Mouse (Mus musculus) heart, postnatal 36 days (tissue): ENCODE results near the gene Zfp1. TPM values are rescaled to one million over a fixed set of nuclear protein-coding genes. Genes with fewer than 3 reads are reported as not detected.

Source experiments
- DNase-seq, 2 experiments: peaks; one replicate each; pipeline ENCODE4 v3.0.0; 2021 to 2022
- intact Hi-C: fragments of 180-260 bp; cut with DNase I; formaldehyde crosslinking; loops from one replicate; pipeline ENCODE4 v1.15.1; 2025
- total RNA-seq, 2 experiments: library from RNA; stranded (reverse); gene quantifications; 2 replicates each; pipeline ENCODE4 v1.2.3; 2021

Zfp1 gene
- total RNA-seq, 2 experiments from 2014 or later: 8.1 to 8.4 TPM

GRCm38 (mm10) chr8:111657312-111657854, 14.2 kb downstream of the Zfp1 start:
- DNase-seq: no peak
- intact Hi-C loops: no loop called here

- DNase-seq: peak in 1 of 2 experiments; percentile 31
Measured at GRCm38 (mm10) chr8:111658819-111659423, 15.7 kb downstream of the Zfp1 start.

GRCm38 (mm10) chr8:111662473-111662872, 19.3 kb downstream of the Zfp1 start:
- peak; percentile 80 to 91 for DNase-seq
- intact Hi-C loops: loop anchor here (1.0 to 5.0 kb wide), 4 partner anchors 36 to 319 kb away; no protein-coding TSS in a partner anchor

More at GRCm38 (mm10) chr8:111658819-111659423, 15.7 kb downstream of the Zfp1 start:
- intact Hi-C loops: loop anchor here (1.0 kb wide), 1 partner anchor 15 kb away; no protein-coding TSS in a partner anchor

- intact Hi-C loops: no loop called here
- no peak for DNase-seq
Measured at GRCm38 (mm10) chr8:111666751-111667150, 23.6 kb downstream of the Zfp1 start.

DNA sequence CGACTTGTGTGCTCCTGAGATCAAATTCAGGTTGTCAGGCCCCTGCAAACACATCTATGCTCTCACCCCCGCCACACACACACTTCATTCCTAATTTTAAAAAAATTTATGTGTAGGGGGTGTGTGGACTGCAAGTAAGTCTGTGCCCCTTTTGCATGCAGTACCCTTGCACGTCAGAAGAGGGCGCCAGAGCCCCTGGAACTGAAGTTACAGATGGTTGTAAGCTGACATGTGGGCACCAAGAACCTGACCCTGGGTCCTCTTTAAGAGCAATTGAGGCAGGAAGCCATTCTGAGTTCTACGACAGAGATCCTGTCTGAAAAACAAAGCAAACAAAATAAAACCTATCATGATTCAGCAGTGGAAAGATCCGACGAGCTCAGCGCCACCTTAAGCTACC, 33.0 kb downstream of the Zfp1 start:
- intact Hi-C loops: loop anchor here (5.0 kb wide), 3 partner anchors 91 to 316 kb away; partner anchors contain the start of gene Adat1
- DNase-seq: no peak

- intact Hi-C loops: loop anchor here (2.0 to 5.0 kb wide), 5 partner anchors 89 to 314 kb away; partner anchors contain the start of gene Adat1
- DNase-seq: peak; percentile 59 to 61
Measured at GRCm38 (mm10) chr8:111678111-111678510, 34.9 kb downstream of the Zfp1 start.

GRCm38 (mm10) chr8:111678848-111679247, 35.6 kb downstream of the Zfp1 start:
- intact Hi-C loops: loop anchor here (2.0 to 5.0 kb wide), 5 partner anchors 88 to 313 kb away; partner anchors contain the start of gene Adat1
- DNase-seq: no peak

DNA sequence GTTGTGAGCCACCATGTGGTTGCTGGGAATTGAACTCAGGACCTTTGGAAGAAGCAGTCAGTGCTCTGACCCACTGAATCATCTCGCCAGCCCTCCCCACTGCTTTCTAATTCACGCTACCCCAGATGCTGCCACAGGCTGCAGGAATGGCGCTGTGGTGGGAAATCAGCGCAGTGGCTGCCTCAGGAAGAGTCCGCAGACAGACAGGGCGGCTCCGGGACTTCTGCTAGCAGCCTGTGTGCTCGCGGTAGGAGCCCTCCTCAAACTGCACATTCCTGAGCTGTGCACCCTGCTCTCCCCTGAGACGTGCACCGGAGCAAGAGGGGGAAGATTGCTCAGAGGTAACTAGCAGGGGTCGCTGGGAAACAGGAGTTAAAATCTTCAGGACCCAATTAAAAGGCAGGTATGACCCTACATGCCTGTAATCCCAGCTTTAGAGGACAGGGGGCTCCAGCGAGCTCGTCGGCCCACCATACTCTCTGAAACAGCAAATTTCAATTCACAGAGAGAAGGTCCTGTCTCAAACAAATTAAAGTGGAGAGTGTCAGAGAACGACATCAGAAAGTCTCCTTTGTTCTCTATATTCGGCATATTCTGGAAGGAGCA, 37.3 kb downstream of the Zfp1 start:
- no peak for DNase-seq
- intact Hi-C loops: no loop called here

- intact Hi-C loops: no loop called here
- DNase-seq: no peak
Measured at GRCm38 (mm10) chr8:111681153-111681552, 38.0 kb downstream of the Zfp1 start.

- intact Hi-C loops: no loop called here
- DNase-seq: no peak
Measured at GRCm38 (mm10) chr8:111682521-111682920, 39.3 kb downstream of the Zfp1 start.

GRCm38 (mm10) chr8:111686881-111687280, 43.7 kb downstream of the Zfp1 start:
- intact Hi-C loops: no loop called here
- DNase-seq: no peak

- no peak for DNase-seq
- intact Hi-C loops: no loop called here
Measured at GRCm38 (mm10) chr8:111690960-111691445, 47.8 kb downstream of the Zfp1 start, which contains the start of gene Ctrb1. TSS of gene Ctrb1 (minus strand) at chr8:111691010.

- peak in 1 of 2 experiments; percentile 22 for DNase-seq
- intact Hi-C loops: no loop called here
Measured at GRCm38 (mm10) chr8:111693261-111693741, 50.1 kb downstream of the Zfp1 start.

GRCm38 (mm10) chr8:111695441-111695840, 52.2 kb downstream of the Zfp1 start:
- DNase-seq: no peak

DNA sequence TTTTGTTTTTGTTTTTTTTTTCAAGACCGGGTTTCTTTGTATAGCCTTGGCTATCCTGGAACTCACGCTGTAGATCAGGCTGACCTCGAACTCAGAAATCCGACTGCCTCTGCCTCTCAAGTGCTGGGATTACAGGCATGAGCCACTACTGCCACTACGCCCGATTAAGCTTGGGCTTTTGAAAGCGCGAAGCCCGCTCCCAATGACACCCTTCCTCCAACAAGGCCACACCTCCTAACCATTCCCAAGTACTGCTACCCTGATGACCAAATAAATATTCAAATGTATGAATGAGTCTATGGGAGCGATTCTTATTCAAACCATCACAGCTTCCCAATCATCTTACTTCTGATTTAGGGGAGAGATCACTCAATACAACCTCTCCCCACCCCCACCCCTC, 54.5 kb downstream of the Zfp1 start:
- intact Hi-C loops: no loop called here
- DNase-seq: no peak

More at GRCm38 (mm10) chr8:111695441-111695840, 52.2 kb downstream of the Zfp1 start:
- intact Hi-C loops: no loop called here

DNA sequence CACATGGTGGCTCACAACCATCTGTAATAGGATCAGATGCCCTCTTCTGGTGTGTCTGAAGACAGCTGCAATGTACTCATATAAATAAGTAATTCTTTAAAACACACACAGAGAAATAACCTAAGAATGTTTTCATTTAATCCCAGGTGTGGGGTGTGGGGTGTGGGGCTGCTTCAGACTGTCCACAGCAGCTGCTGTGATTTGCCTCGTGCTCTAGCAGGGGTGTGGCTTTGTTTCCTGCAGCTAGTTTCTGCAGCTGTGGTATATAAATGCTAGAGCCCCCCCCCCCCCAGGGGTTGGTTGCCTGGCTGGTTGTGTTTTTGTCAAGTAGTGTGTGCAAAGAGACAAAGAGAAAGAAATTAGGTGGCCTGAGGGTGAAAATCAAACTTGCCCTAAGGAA, 55.8 kb downstream of the Zfp1 start:
- intact Hi-C loops: no loop called here
- no peak for DNase-seq

- DNase-seq: no peak
Measured at GRCm38 (mm10) chr8:111700201-111700600, 57.0 kb downstream of the Zfp1 start.

GRCm38 (mm10) chr8:111700740-111701139, 57.5 kb downstream of the Zfp1 start:
- DNase-seq: no peak
- intact Hi-C loops: no loop called here

More at GRCm38 (mm10) chr8:111700201-111700600, 57.0 kb downstream of the Zfp1 start:
- intact Hi-C loops: no loop called here

DNA sequence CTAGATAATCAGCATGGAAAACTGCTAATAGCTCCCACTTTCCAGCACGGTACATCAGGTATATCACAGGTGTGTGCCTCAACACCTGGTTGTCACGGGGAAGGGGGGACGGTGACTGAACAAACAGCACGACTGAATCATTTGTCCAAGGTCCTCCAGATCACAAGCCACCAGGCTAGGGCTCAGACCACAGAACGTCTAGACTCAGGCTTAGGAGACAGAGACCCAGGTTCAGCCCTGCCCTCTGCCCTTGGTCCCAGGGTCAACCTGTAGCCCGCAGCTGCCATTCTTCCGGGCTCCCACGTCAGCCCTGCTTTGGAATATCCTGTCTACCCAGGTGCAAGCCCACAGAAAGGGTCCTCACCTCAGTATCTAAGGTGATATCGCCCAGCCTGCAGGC, 58.2 kb downstream of the Zfp1 start:
- DNase-seq: no peak
- intact Hi-C loops: no loop called here

DNA sequence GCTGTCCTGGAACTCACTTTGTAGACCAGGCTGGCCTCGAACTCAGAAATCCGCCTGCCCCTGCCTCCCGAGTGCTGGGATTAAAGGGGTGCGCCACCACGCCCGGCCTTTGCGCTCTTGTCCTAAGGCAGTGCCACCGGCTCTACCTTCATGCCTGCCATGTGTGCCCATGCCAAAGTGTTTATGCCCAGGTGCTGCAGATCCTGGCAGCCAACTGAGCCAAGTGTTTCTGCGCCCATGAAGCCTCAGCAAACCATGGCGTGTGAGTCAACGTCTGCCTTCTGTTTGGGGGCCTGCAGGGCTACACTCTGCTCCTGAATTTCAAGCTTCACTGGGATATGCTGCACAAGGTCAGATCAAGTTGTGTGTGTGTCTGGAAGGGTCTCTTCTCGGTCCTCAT, 61.4 kb downstream of the Zfp1 start:
- intact Hi-C loops: no loop called here
- DNase-seq: no peak

DNA sequence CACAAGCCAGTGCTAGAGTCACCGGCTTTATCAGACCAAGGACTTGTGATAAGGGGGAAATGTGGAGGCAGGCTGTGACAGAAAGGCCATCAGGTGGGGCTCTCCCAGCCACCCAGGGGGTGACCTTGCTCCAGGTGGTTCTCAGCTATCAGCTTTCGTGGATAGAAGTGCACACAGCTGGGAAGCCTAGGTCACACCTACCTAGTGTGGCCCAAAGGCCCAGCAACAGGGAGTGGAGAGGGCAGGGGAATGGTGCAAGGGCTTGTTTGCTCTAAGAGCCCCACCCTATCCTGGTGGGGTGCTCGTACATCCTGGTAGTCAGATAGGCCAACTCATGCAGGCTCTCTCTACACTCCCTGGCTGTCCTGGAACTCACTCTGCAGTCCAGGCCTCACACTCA, 62.0 kb downstream of the Zfp1 start:
- no peak for DNase-seq
- intact Hi-C loops: no loop called here
